Mouse (Mus musculus): Measurements from ENCODE around the gene Pde7b.
A peak's percentile ranks its signal among the peaks of the same experiment; 100 is the strongest.
"Not testable (repeated sequence)": the region's sequence is repeated elsewhere in the genome, so short reads cannot be mapped to it uniquely, and the experiment has no call there.

Gene Pde7b

GRCm38 (mm10) chr10:20548833-20549710 lies 175.8 kb downstream of the Pde7b start:
- DNase-seq, result peak; percentile 71

GRCm38 (mm10) chr10:20547951-20548551 lies 176.8 kb downstream of the Pde7b start:
- DNase-seq, result peak; percentile 60

DNA sequence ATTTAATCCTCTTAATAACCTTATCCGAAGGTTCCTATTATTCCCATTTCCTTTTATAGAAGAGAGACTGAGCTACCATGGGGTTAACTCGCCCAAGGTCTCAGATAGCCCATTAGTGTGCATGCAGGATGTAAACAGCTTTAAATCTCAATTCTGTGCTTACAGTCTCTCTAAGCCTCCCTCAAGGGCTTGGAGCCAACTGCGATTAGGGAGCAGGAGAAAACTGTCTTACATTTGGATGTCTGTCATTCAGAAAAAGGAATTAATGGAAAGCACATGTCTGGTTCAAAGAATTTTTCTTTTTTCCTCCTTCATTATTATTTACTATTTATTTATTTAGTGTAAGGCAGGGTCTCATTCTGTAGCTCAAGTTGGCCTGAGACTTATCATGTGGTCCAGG lies 181.8 kb downstream of the Pde7b start:
- DNase-seq, result no peak

GRCm38 (mm10) chr10:20533811-20534210 lies 191.1 kb downstream of the Pde7b start:
- DNase-seq, result peak; percentile 66

DNA sequence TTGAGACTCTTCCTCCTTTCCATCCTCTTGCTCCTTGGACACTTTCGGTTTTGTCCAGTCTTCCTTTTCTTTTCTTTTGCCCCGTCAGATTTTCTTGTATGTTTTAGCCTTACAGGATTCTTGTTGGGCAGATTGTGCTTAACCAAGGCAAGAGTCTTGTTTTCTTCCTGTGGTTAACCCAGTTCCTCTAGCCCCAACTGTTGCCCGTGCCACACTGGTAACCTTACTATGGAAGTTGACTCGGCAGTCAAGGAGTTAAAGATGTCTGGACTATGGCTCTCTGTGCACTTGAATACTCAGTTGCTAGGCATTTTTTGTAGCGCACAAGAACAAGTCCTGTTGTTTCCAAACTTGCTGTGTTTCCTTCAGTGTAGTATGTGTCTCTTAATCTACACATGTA lies 193.0 kb downstream of the Pde7b start:
- no peak for DNase-seq

GRCm38 (mm10) chr10:20528544-20529411 lies 196.1 kb downstream of the Pde7b start:
- DNase-seq, result no peak

- no peak for DNase-seq
These were observed 197.1 kb downstream of the Pde7b start for GRCm38 (mm10) chr10:20527737-20528136.

DNA sequence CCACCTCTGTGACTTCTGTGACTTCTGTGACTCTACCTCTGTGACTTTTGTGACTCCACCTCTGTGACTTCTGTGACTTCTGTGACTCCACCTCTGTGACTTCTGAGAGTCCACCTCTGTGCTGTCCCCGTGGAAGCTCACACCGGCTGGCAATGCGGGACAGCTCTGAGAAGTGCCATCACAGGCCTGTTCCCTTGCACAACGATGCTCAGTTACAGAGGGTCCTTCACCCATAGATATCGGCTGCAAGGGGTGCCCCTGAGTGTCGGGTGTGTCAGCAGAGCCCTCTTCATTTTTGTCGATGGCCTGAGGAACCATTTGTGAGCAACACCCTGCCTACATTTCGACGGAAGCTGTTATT lies 206.4 kb downstream of the Pde7b start:
- no peak for DNase-seq

DNA sequence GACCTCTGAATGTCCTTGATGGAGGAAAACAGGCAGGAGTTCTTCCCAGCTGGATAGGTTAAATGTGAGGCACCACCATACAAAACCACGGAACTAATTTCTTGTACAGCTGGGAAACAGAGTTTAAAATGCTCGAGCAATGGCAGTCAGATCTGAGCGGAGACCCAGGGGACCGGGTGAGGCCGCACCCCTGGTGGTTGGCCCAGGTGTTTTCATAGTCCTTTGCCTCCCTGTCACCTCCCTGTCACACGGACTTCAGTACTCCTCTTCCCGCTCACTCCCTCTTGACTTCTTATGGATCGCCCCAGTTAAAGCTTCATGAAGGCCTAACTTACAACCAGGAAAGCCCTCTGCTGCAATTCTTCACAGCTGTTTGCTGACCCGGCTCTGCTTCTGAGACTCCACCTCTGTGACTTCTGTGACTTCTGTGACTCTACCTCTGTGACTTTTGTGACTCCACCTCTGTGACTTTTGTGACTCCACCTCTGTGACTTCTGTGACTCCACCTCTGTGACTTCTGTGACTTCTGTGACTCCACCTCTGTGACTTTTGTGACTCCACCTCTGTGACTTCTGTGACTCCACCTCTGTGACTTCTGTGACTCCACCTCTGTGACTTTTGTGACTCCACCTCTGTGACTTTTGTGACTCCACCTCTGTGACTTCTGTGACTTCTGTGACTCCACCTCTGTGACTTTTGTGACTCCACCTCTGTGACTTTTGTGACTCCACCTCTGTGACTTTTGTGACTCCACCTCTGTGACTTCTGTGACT lies 206.9 kb downstream of the Pde7b start:
- DNase-seq, result not testable (repeated sequence)

GRCm38 (mm10) chr10:20513891-20514290 lies 211.0 kb downstream of the Pde7b start:
- no peak for DNase-seq

DNA sequence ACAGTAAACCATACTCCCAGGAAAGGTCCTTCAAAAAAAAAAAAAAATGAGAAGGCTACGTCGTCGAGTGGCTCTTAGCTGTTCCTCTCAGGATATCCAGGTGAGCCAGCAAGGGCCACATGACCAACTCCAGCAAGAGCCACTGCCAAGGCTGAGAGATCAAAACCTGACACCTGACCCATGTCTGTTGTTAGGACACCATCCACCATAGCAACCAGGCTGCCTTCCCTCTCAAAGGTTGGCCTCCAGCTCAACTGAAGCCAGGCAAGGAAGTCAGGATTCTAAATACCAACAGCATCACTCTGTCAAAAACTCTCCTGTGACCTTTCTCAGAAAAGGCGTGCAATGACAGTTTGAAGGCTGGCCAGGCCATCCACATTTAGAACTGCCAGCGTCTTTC lies 211.4 kb downstream of the Pde7b start:
- DNase-seq, result no peak

GRCm38 (mm10) chr10:20509819-20510218 lies 215.1 kb downstream of the Pde7b start:
- DNase-seq, result no peak

DNA sequence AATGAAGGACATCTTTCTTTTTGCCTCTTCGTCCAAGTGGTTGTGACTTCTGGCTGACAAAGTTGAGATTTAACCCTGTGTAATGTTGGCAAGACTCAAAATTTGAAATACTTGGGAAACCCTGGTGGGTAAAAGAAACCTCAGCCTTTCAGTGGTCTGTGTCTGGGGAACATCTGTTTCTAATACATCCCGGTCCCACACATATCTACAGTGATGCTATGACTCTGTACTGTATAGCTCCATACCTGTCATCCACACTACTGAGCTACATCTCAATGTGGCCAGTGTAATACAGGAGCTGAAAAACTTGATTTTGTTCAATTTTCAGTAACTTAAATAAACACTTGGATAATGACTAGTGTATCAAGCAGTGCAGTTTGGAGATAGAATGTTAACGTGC lies 216.4 kb downstream of the Pde7b start:
- no peak for DNase-seq

GRCm38 (mm10) chr10:20507732-20508412 lies 217.0 kb downstream of the Pde7b start:
- no peak for DNase-seq

DNA sequence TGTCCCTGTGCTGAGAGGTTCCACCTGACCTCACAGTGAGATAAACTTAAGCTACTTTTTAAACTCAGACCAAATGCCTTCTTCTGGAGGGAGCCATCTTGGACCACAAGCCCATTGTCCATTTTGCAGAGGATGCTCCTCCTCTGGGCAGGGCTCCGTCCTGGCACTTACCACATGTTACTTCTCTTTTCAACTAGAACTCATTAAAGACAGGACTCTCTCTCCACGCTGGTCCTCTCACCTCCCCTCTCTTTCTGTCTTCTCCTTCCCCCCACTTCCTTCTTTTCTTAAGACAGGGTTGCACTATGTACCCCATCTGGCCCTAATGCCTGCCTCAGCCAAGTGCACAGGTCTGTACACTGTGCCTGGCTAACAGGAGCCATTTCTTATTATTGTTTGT lies 217.8 kb downstream of the Pde7b start:
- DNase-seq, result no peak

GRCm38 (mm10) chr10:20505454-20505853 lies 219.4 kb downstream of the Pde7b start:
- no peak for DNase-seq

DNA sequence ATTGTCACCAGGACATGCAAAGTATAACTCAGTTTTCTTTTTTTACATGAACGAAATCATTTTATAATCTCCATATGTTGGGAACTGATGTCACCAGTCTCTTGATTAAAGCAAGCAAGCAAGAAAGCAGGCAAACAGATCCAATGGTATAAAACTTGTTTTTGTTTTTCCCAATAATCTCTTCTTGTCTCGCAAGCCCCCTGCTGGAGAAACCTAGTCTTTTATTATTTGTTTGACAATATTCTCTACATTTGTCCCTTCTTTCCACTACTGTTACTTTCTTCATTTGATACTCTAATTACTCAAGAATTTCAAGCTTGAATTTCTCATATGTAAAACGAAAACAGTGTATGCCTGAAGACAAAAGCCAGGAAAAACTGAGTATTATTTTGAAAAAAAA lies 220.1 kb downstream of the Pde7b start:
- no peak for DNase-seq

DNA sequence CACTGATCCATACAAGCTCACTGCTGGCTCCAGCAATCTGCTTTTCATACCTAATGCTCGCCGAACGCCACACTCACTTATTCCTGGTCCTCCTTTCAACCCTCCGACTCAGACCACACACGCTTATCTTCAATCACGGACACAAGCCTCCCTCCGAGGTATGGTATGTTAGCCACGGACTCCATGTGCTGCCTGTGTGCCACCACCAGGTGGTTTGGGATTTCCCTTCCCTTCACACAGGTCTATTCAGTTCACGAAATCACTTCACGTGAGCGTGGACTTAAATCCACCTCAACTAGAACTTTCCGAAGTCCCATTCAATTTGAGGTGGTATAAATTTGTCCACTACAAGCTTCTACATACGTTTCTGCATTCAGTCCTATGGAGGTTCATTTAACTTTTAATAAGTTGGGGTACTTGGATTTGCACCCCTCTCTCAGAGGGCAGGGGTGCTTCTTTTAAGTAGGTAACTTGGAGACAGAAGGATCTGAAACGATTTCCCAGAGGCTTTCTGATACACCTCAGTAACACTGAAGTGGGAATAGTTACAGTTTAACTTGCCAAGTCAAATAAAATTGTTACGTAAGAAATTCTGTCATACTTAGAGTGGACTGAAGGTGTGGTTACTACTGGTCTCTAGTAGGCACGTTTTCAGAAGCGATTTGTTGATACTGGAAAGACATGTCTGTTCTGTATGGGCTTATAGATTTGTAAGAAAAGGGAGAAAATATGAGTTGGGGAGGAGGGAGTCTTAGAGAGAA lies 221.4 kb downstream of the Pde7b start:
- DNase-seq, result peak; percentile 58

GRCm38 (mm10) chr10:20501221-20501620 lies 223.7 kb downstream of the Pde7b start:
- no peak for DNase-seq

- DNase-seq, result no peak
These were observed 229.8 kb downstream of the Pde7b start for GRCm38 (mm10) chr10:20495051-20495450.

DNA sequence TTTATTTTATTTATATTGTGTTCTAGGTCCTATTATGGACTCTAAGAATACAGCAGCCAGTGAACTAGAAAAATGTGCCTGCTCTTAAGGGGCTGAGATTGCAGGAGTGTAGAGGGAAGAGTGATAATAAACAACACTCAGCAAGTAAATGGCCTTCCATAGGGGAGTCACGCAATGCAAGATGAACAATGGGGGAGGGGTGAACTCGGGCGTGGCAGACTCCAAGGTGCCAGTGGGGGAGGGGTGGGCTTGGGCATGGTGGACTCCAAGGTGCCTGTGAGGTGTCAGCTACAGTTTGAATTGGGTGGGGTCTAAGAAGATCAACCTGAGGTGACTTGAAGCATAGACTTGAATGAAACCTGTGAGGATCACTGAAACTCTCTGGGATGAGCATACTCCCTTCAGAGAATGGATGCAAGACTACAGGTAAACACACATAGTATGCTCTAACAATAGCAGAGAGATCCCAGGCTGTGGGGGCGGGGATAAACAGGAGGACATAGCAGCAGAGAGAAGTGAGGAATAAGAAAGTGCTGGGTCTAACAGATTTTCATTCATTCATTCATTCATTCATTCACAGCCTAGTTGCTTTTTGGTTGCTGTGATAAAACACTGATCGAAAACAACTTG lies 230.9 kb downstream of the Pde7b start:
- no peak for DNase-seq

Measured in kidney, adult 9 months (tissue).